Mouse (Mus musculus) heart, adult 18-20 months (tissue): ENCODE measurements around the gene Dlx3. TPM values are rescaled to one million over a fixed set of nuclear protein-coding genes. Genes with fewer than 3 reads are reported as not detected.
A peak's percentile ranks its signal among the peaks of the same experiment; 100 is the strongest.

ENCODE experiments used
- DNase-seq, 2 experiments: peaks; one replicate each; pipeline ENCODE4 v3.0.0; 2021 to 2022; ENCODE audit warnings: mixed read lengths in 1 of 2
- total RNA-seq, 2 experiments: library from RNA; stranded (reverse); gene quantifications; 2 replicates each; pipeline ENCODE4 v1.2.3; 2021

Gene Dlx3
- total RNA-seq, 2 experiments from 2014 or later = not detected

GRCm38 (mm10) chr11:95125366-95125948, 5.5 kb downstream of the Dlx3 start:
- no peak for DNase-seq

- no peak for DNase-seq
These were observed 6.6 kb downstream of the Dlx3 start for GRCm38 (mm10) chr11:95126272-95127245.

- DNase-seq = no peak
These were observed 8.4 kb downstream of the Dlx3 start for GRCm38 (mm10) chr11:95128359-95128758.

GRCm38 (mm10) chr11:95130668-95131252, 10.8 kb downstream of the Dlx3 start:
- DNase-seq = no peak

DNA sequence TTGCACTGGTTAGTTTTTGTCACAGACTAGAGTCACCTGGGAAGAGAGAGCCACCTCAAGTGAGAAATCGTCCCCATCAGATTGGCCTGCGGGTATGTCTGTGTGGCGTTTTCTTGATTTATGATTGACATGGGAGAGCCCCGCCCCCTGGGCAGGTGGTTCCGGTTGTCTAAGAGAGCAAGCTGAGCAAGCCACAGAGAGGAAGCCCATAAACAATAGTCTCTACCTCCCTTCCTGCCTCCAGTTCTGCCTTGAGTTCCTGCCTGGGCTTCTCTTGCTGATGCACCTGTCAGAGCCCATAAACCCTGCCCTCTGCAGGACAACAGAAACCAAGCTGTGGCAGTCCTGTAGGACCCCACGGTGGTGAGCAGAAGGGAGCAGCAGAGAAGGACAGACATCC, 13.4 kb downstream of the Dlx3 start:
- no peak for DNase-seq

- no peak for DNase-seq
These were observed 17.4 kb downstream of the Dlx3 start for GRCm38 (mm10) chr11:95137281-95137680.

DNA sequence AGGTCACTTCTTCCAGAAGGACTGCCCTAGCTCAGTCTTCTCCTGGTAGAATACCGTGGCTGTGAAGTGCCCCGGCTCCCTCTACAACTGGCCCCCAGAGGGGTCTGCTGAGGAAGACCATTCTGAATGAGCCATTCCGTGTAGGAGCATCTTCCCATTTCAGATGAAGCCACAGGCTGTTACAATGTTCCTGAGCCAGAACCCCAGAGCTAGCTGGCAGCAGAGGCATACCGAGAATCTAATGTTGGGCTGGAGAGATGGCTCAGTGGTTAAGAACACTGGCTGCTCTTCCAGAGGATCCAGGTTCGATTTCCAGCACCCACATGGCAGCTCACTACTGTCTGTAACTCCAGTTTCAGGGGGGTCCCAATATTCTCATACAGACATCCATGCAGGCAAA, 20.0 kb downstream of the Dlx3 start:
- DNase-seq = no peak

DNA sequence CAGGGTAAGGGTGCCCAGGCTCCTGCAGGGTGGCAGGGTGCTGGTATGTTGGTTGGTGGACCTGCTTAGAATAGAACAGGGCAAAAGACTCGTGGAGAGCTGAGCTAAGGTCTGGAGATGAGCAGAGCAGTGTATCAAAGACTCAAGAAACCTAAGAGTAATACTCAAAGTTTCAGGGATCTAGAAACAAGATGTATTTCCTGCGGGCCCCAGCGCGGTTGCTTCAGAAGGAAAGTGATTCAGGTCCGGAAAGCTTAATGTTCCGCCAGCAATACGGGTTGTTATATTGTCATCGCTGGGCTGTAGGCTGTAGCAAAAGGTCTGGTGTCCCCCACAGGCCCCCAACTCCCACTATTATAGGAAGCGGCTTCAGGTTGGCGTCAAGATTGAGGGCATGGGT, 22.3 kb downstream of the Dlx3 start:
- DNase-seq = no peak

GRCm38 (mm10) chr11:95142980-95143575, 23.2 kb downstream of the Dlx3 start:
- peak; percentile 30 to 58 for DNase-seq

DNA sequence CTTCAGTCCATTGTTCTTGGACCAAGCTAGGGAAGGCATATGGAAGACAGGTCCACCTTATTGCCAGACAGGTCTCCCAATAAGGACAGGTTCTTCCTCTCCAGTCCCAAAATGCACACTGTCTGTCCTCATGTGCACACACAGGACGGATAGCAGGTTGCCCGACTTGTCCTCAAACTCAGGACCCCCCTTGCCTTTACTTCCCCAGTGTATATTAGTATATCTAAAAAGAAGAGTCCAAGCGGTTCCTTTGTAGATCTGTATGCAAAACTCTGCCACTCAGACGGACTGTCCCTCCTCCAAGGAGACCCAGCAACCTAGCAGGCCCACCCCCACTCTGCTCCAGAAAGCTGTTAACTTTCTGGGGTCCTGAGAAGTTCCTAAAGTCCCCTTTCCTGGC, 23.7 kb downstream of the Dlx3 start:
- DNase-seq = peak in 1 of 2 experiments; percentile 9

DNA sequence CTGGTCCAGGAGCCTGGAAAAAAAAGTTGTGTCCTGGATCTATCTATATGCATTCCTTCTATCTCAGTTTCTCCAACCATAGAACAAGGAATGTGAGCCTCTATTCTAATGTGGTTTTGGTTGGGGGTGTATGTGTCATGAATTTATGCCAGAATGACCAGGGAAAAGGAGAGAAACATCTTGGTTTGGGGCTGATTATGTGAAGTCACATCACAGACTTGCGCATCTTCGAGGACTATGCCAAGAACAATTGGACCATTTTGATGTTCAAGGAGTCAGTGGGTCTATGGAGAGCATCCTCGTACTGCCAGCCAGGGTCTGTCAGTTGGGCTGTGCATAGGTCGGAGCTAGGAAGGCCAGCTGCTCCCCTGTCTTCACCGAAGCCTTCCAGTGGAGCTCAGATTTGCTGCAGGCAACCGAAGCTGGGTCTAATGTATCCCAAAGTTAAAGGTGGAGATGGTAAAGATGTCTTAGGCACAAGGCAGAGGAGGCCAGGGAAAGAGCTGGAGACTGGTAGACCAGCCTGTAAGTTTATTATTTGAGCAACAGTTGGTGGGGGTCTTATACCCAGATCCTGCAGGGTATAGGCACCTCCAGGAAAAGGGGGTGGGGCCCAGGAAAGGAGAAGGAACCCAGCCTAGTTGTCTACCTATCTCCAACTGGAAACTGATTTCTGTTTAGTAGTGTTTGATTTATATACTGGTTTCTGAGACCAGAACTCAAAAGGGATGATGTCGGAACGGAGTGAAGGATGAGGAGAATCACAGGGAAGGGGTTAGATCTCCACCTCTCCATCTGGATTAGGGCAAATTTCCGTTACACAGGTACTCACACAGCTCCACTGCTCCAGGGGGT, 24.4 kb downstream of the Dlx3 start:
- DNase-seq = peak in 1 of 2 experiments; percentile 7

DNA sequence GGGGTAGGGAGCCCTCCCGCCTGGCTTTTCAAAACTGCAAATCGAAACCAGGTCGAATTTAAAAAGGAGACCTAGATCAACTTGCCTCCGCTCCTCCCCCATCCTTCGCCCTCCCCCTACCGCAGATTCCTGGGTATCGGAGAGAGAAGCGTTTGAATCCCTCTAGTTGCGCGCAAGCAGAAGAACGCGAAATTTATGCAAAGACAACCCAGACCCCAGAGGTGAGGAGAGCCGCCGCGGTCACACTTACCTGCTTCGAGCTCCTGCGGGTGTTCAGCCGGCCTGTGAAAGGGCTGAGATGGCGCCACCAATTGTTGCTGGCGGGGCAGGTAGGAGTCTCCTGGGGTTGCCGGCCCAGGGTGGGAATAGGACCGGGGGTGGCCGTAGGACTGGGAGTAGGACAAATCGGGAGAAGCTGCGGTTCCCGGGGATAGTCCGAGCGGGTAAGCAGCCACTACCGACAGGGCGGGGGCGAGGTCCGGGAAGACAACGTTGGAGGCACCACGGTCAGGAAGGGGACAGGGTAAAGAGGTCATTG, 25.1 kb downstream of the Dlx3 start:
- DNase-seq = peak in 1 of 2 experiments; percentile 38

GRCm38 (mm10) chr11:95145851-95146403, 26.0 kb downstream of the Dlx3 start, which contains the start of gene Dlx4:
Dlx4 (minus strand) TSS chr11:95146263.
- DNase-seq = peak; percentile 63 to 68

- no peak for DNase-seq
These were observed 28.8 kb downstream of the Dlx3 start for GRCm38 (mm10) chr11:95148754-95149153.

GRCm38 (mm10) chr11:95149462-95150268, 29.7 kb downstream of the Dlx3 start:
- peak in 1 of 2 experiments; percentile 12 for DNase-seq

DNA sequence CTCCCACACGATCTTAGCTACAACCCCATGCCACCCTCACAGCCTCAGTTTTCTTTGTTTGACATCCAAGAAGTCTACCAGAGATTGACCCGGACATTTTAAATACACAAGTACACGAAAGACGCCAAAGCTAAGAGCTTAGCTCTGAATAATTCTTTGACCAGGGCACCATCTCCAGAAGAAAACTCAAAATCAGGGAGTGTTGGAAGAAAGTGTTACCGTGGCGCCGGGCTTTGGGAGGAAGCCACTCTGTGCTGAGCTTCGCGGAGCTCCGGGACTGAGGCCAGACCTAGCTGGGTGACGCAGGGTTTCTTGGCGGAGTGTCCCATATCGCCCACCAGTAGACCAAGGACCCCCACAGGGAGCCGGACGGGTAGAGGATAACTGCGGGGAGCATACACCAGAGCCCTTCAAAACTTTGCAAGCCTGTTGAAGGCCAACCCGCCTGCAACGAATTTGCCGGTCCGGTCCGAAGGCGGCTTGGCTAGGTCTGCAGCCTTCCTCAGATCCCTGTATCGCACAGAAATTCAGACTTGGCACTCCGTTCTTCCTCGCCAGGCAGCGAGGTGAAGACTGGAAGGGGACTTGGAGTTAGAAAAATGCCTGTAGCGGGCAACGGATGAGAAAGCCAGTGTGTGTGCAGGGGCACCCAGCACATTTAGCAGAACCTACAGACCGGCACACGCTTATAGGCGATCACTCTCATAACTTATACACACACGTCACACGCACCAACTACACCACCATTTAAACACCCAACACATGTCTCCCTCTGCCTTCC, 30.5 kb downstream of the Dlx3 start:
- peak in 1 of 2 experiments; percentile 37 for DNase-seq

GRCm38 (mm10) chr11:95153116-95153515, 33.2 kb downstream of the Dlx3 start:
- DNase-seq = no peak

GRCm38 (mm10) chr11:95153681-95154080, 33.8 kb downstream of the Dlx3 start:
- DNase-seq = no peak

- no peak for DNase-seq
These were observed 35.6 kb downstream of the Dlx3 start for GRCm38 (mm10) chr11:95155511-95155910.
